ENCODE assay signal across 16 mouse cellular contexts in the genomic region with DNA sequence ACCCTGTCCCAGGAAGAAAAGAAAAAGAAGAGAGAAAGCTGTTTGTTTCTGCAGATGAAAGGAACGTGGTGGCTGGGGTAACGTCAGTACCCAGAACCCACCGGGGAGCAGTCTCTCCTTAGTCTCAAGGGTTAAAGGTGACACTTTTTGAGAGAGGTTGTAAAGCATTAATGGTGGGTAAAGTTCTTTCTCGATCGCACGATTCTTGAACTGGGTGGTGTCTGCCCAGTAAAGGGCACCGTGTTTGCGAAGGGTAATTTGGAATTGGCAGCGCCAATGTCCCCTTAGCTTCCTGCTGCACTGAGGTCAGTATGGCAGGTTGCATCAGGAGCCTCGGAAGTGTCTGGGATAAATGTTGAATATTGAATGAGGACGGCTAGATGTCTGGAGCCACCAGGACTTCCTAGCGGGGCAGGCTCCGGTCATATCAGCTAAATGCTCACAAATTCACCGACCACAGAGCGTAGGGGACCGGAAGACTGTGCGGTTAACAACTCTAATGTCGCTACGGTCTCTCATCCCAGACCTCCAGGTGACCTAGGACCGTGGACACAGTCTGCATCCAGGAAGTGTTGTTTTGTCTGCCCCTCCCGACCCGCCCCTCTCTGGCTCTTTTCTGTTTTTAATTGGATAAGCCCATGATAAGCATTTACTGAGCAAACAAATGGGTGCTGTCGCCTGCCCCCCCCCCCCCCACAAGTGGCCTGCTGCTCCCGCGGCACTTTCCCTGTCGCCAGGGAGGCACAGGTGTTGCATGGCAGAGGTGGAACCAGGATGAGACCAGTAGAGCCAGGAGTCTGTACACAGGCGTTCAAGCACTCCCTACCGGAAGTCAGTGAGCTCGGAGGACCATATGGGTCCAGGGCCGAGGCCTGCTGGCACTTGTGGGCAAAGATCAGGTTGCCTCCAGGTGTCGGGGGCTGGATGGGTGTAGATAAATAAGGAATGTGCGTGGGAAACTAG.
"Had no signal": no experiment of that assay in that cellular context is flagged by ENCODE, and none has a peak within 500 bp of the region (broad histone marks: within the 10 kb centered on the region; RNA-seq: fewer than 3 reads in every experiment).

No protein-coding gene starts in this region.

- H3K27me3 ChIP-seq: kidney, embryonic 15.5 days; limb, embryonic 15.5 days; liver, embryonic 12.5 days; midbrain, embryonic 15.5 days; neural tube, embryonic 13.5 days had no signal

- H3K9me3 ChIP-seq: limb, embryonic 15.5 days; midbrain, embryonic 15.5 days; neural tube, embryonic 13.5 days had no signal

- H3K36me3 ChIP-seq: kidney, embryonic 15.5 days; limb, embryonic 15.5 days; liver, embryonic 12.5 days; midbrain, embryonic 10.5 days; midbrain, embryonic 15.5 days; neural tube, embryonic 13.5 days had no signal

- H3K4me1 ChIP-seq: kidney, embryonic 15.5 days; limb, embryonic 15.5 days; liver, embryonic 12.5 days; midbrain, embryonic 10.5 days; midbrain, embryonic 15.5 days had no signal

- DNase-seq: kidney, adult 18-20 months; kidney, postnatal 25 days; lung, embryonic 14.5 days; lung, postnatal 10 days; lung, postnatal 4 days; retina, postnatal 1 day; right cerebral cortex, postnatal 14 days; thymus, adult 18-20 months; thymus, postnatal 14 days had no signal

- H3K9ac ChIP-seq: kidney, embryonic 15.5 days; limb, embryonic 15.5 days; liver, embryonic 12.5 days; lung, embryonic 14.5 days; midbrain, embryonic 15.5 days; neural tube, embryonic 13.5 days had no signal

- H3K27ac ChIP-seq: kidney, embryonic 15.5 days; left cerebral cortex, adult 2 months; limb, embryonic 15.5 days; liver, embryonic 12.5 days; midbrain, embryonic 10.5 days; midbrain, embryonic 15.5 days; neural tube, embryonic 13.5 days had no signal

- H3K4me2 ChIP-seq: kidney, embryonic 15.5 days; limb, embryonic 15.5 days; liver, embryonic 12.5 days; lung, embryonic 14.5 days; midbrain, embryonic 15.5 days; neural tube, embryonic 13.5 days had no signal

- ATAC-seq: liver, embryonic 12.5 days; midbrain, embryonic 15.5 days had no signal

- H3K4me3 ChIP-seq: kidney, embryonic 15.5 days; left cerebral cortex, adult 2 months; limb, embryonic 15.5 days; liver, embryonic 12.5 days; midbrain, embryonic 10.5 days; midbrain, embryonic 15.5 days; neural tube, embryonic 13.5 days had no signal
